Mouse (Mus musculus): Measurements from ENCODE around the gene 0610009B22Rik. TPM values are rescaled to one million over a fixed set of nuclear protein-coding genes. Genes with fewer than 3 reads are reported as not detected.

0610009B22Rik gene
- polyA plus RNA-seq, 1 experiment from 2014 or later = 105 TPM

DNA sequence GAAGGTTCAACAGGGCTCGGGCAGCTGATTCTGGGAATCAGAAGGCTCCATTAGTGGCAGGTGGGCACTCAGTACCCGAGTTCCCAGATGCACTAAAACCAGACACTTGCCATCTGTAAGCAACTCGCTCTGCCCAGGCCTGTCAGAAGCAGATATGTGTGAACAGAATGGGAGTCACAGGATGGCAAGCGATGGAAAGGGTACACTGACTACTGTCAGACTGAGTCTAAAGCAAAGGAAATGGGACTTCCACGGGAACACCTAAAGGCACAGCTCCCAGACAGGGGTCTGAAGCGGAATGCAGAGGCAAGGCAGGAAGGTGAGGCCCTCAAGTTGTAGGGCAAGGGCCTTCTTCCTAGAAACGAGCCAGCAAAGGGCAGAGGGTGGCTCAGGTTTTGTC is 42.4 kb downstream of the 0610009B22Rik start:
- H3K36me3 ChIP-seq = 0 out of 2 replicates have a peak, but pooled peaks cover 3% of the 10 kb centered on the region
- ATAC-seq (ENCODE audit: low FRiP score, low read depth) = no peak
- H3K4me1 ChIP-seq = peaks cover 31% of the 10 kb centered on the region
- no peak overlapping the region for H3K27ac ChIP-seq (replicated peaks)
- H3K9me3 ChIP-seq = no peaks in the 10 kb centered on the region
- WGBS = 88% methylated on average over 7 of the region's 7 CpGs
- H3K9ac ChIP-seq (replicated peaks) = no peak overlapping the region
- peaks cover 21% of the 10 kb centered on the region for H3K27me3 ChIP-seq
- no peak overlapping the region for H3K4me2 ChIP-seq (replicated peaks)
- H3K4me3 ChIP-seq = no peak overlapping the region

DNA sequence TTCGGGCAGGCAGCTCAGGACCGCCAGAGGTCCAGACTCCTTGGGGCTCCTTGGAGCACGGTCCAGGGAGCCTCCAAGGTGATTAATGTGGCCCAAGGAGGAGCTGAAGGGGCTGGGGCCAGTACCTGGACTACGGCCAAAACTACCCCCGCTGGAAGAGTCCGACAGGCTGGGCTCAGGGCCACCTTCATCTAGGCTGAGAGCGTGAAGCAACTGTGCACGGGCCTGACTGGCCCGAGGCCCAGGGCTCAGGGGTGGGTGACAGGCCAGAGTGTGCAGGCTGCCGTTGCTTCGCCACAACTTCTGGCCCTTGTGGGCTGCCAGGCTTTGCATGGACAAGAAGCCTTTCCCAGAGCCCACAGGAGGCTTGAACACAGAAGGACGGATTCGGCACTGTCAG is 43.4 kb downstream of the 0610009B22Rik start:
- Histone ChIP-seq H3K27ac (replicated peaks) (no peak overlapping the region), H3K9me3 (no peaks in the 10 kb centered on the region), H3K4me2 (replicated peaks) (no peak overlapping the region), H3K4me1 (peaks cover 25% of the 10 kb centered on the region), H3K36me3 (0 out of 2 replicates have a peak, but pooled peaks cover 3% of the 10 kb centered on the region), H3K4me3 (no peak overlapping the region), H3K9ac (replicated peaks) (no peak overlapping the region), H3K27me3 (peaks cover 12% of the 10 kb centered on the region)
- no peak for ATAC-seq (ENCODE audit: low FRiP score, low read depth)
- 94% methylated on average over 13 of the region's 13 CpGs for WGBS

GRCm38 (mm10) chr11:51644217-51644616 is 44.5 kb downstream of the 0610009B22Rik start:
- WGBS = 76% methylated on average over 16 of the region's 16 CpGs
- no peak for ATAC-seq (ENCODE audit: low FRiP score, low read depth)
- no peak overlapping the region for H3K4me2 ChIP-seq (replicated peaks)

GRCm38 (mm10) chr11:51643761-51644160 is 44.9 kb downstream of the 0610009B22Rik start:
- ATAC-seq (ENCODE audit: low FRiP score, low read depth) = no peak
- Histone ChIP-seq H3K36me3 (0 out of 2 replicates have a peak, but pooled peaks cover 3% of the 10 kb centered on the region), H3K4me2 (replicated peaks) (no peak overlapping the region), H3K9me3 (no peaks in the 10 kb centered on the region), H3K27me3 (no peaks in the 10 kb centered on the region; the same call in 1 of the 2 replicates), H3K4me3 (no peak overlapping the region), H3K27ac (replicated peaks) (no peak overlapping the region), H3K9ac (replicated peaks) (no peak overlapping the region), H3K4me1 (peaks cover 9% of the 10 kb centered on the region)
- 62% methylated on average over 15 of the region's 15 CpGs for WGBS

More at GRCm38 (mm10) chr11:51644217-51644616, 44.5 kb downstream of the 0610009B22Rik start:
- no peak overlapping the region for H3K9ac ChIP-seq (replicated peaks)
- peaks cover 14% of the 10 kb centered on the region for H3K4me1 ChIP-seq
- no peaks in the 10 kb centered on the region for H3K9me3 ChIP-seq
- H3K27me3 ChIP-seq = peaks cover 1% of the 10 kb centered on the region; the same call in 1 of the 2 replicates
- 0 out of 2 replicates have a peak, but pooled peaks cover 3% of the 10 kb centered on the region for H3K36me3 ChIP-seq
- H3K4me3 ChIP-seq = no peak overlapping the region
- H3K27ac ChIP-seq (replicated peaks) = no peak overlapping the region

GRCm38 (mm10) chr11:51643202-51643601 is 45.5 kb downstream of the 0610009B22Rik start:
- no peak overlapping the region for H3K4me3 ChIP-seq
- no peak overlapping the region for H3K9ac ChIP-seq (replicated peaks)
- WGBS = 75% methylated on average over 9 of the region's 9 CpGs
- 0 out of 2 replicates have a peak, but pooled peaks cover 3% of the 10 kb centered on the region for H3K36me3 ChIP-seq
- peaks cover under 1% of the 10 kb centered on the region; the same call in 1 of the 2 replicates for H3K27me3 ChIP-seq
- H3K27ac ChIP-seq (replicated peaks) = no peak overlapping the region
- no peaks in the 10 kb centered on the region for H3K9me3 ChIP-seq
- H3K4me1 ChIP-seq = peaks cover 4% of the 10 kb centered on the region
- no peak for ATAC-seq (ENCODE audit: low FRiP score, low read depth)
- H3K4me2 ChIP-seq (replicated peaks) = no peak overlapping the region

DNA sequence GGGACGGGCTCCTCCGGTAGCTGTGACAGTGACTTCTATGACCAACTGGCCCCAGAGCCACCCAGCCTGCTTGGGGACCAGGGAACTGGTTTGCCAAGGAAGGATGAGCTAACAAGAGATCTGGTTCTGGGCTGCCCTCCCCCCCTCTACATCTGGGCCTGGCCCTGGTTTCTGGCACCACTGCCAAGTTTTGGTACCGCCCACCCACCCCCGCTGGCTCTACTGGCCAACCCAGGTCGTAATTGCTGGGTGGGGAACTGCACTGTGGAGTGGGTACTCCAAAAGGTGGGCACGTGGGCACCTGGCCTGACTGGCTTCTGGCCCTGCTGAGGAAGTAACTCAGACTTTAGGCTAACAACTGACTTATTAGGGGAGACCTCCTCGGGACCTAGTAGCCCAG is 47.9 kb downstream of the 0610009B22Rik start:
- 0 out of 2 replicates have a peak, but pooled peaks cover 3% of the 10 kb centered on the region for H3K36me3 ChIP-seq
- H3K27me3 ChIP-seq = peaks cover 12% of the 10 kb centered on the region; the same call in 1 of the 2 replicates
- H3K9ac ChIP-seq (replicated peaks) = no peak overlapping the region
- H3K4me3 ChIP-seq = no peak overlapping the region
- H3K27ac ChIP-seq (replicated peaks) = no peak overlapping the region
- no peak overlapping the region for H3K4me2 ChIP-seq (replicated peaks)
- 90% methylated on average over 7 of the region's 7 CpGs for WGBS
- H3K4me1 ChIP-seq = peaks cover 13% of the 10 kb centered on the region
- no peak for ATAC-seq (ENCODE audit: low FRiP score, low read depth)
- no peaks in the 10 kb centered on the region for H3K9me3 ChIP-seq

- H3K27me3 ChIP-seq = peaks cover 12% of the 10 kb centered on the region; the same call in 1 of the 2 replicates
- no peaks in the 10 kb centered on the region for H3K9me3 ChIP-seq
- H3K4me1 ChIP-seq = peaks cover 21% of the 10 kb centered on the region
- no peak overlapping the region for H3K4me3 ChIP-seq
- no peak overlapping the region for H3K27ac ChIP-seq (replicated peaks)
- no peak overlapping the region for H3K9ac ChIP-seq (replicated peaks)
- no peak overlapping the region for H3K4me2 ChIP-seq (replicated peaks)
- no peaks in the 10 kb centered on the region for H3K36me3 ChIP-seq
- 70% methylated on average over 5 of the region's 5 CpGs for WGBS
- ATAC-seq (ENCODE audit: low FRiP score, low read depth) = no peak
These were observed 50.2 kb downstream of the 0610009B22Rik start for GRCm38 (mm10) chr11:51638497-51638896.

DNA sequence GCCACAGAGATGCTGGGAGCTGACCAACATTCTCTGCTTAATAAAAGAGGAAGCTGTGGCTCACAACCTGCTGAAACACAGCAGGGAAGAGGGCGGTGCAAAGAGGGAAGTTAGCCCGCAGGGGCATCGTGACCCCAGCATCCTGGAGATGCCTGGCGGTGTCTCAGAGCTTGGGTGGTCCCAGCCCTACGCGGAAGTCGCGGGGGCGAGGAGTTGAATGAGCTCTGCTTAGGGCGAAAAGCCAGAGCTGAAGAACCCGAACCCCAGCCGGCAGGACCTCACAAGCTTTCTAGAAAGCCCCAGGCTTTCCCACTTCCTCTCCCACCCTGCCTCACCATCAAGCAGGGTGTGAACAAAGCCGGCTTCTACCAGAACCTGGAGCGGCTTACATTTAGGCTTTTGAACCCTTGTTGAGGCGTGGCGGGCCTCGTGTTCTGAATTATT is 50.7 kb downstream of the 0610009B22Rik start:
- Histone ChIP-seq H3K4me1 (peaks cover 21% of the 10 kb centered on the region), H3K9ac (replicated peaks) (no peak overlapping the region; the same call in 1 of the 2 replicates), H3K27me3 (peaks cover 12% of the 10 kb centered on the region; the same call in 1 of the 2 replicates), H3K27ac (replicated peaks) (no peak overlapping the region), H3K4me3 (no peak overlapping the region), H3K36me3 (no peaks in the 10 kb centered on the region), H3K4me2 (replicated peaks) (peak overlapping the region; percentile 21; the same call in 1 of the 2 replicates), H3K9me3 (no peaks in the 10 kb centered on the region)
- 4% methylated on average over 17 of the region's 17 CpGs for WGBS
- no peak for ATAC-seq (ENCODE audit: low FRiP score, low read depth)

DNA sequence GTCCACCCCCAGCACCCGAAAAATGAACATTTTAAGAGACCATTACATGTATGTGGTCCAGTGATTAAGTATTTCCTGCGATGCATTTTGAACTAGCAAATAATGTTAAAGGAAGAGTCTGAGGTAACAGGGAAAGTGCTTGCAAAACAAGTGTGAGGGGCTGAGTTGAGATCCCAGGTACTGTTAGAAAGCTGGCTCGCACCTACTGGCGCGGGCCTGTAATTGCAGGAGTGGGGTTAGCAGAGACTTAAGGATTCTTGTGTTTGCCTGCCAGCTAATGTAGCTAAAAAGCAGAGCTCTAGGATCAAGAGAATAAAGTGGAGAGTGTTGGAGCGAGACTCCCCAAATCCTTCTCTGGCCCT is 52.4 kb downstream of the 0610009B22Rik start:
- Histone ChIP-seq H3K36me3 (no peaks in the 10 kb centered on the region), H3K4me1 (peaks cover 21% of the 10 kb centered on the region), H3K27ac (replicated peaks) (peak overlapping the region; percentile 71), H3K4me2 (replicated peaks) (peak overlapping the region; percentile 91), H3K27me3 (peaks cover 12% of the 10 kb centered on the region; the same call in 1 of the 2 replicates), H3K4me3 (peak overlapping the region; percentile 75), H3K9me3 (no peaks in the 10 kb centered on the region), H3K9ac (replicated peaks) (peak overlapping the region; percentile 79)
- 2% methylated on average over 6 of the region's 6 CpGs for WGBS
- ATAC-seq (ENCODE audit: low FRiP score, low read depth) = peak; percentile 31; the same call in 1 of the 2 replicates

GRCm38 (mm10) chr11:51635525-51636322 is 53.0 kb downstream of the 0610009B22Rik start, which contains the start of gene Rmnd5b:
Gene Rmnd5b (minus strand): TSS chr11:51635896.
- peak; percentile 80 for ATAC-seq (ENCODE audit: low FRiP score, low read depth)
- peak within 1 kb of the TSS; percentile 91 for H3K4me2 ChIP-seq (replicated peaks)
- H3K36me3 ChIP-seq = no peaks in the 10 kb centered on the region
- under 1% methylated on average over 61 of the region's 61 CpGs for WGBS
- H3K4me1 ChIP-seq = peaks cover 21% of the 10 kb centered on the region
- H3K4me3 ChIP-seq = peak within 1 kb of the TSS; percentile 75
- peaks cover 12% of the 10 kb centered on the region; the same call in 1 of the 2 replicates for H3K27me3 ChIP-seq
- peak within 1 kb of the TSS; percentile 79 for H3K9ac ChIP-seq (replicated peaks)
- H3K27ac ChIP-seq (replicated peaks) = peak within 1 kb of the TSS; percentile 71
- no peaks in the 10 kb centered on the region for H3K9me3 ChIP-seq

Measured in midbrain, embryonic 12.5 days (tissue).